Mouse (Mus musculus): ENCODE measurements around the gene Eif1ad.

Gene Eif1ad
- long read RNA-seq, experiment 1, transcript Eif1ad-201 (6 exons, 2,556 nt) = major isoform, 30 of 34 reads
- long read RNA-seq, experiment 1, partial matches to known transcripts = 2 of 34 reads
- long read RNA-seq, experiment 1, other reads (novel, unspliced or antisense) = 2 of 34 reads
- long read RNA-seq, experiment 2, transcript Eif1ad-201 (6 exons, 2,556 nt) = major isoform, 33 of 37 reads
- long read RNA-seq, experiment 2, partial matches to known transcripts = 2 of 37 reads
- long read RNA-seq, experiment 2, other reads (novel, unspliced or antisense) = 2 of 37 reads

GRCm38 (mm10) chr19:5366175-5367052 lies at the start of gene Eif1ad:
TSS of gene Eif1ad (plus strand) at chr19:5366741.
- intact Hi-C loops (cut with DNase I) = loop anchor here (2.0 to 10.0 kb wide), 2 partner anchors 22 to 488 kb away; partner anchors contain the start of gene Sart1

DNA sequence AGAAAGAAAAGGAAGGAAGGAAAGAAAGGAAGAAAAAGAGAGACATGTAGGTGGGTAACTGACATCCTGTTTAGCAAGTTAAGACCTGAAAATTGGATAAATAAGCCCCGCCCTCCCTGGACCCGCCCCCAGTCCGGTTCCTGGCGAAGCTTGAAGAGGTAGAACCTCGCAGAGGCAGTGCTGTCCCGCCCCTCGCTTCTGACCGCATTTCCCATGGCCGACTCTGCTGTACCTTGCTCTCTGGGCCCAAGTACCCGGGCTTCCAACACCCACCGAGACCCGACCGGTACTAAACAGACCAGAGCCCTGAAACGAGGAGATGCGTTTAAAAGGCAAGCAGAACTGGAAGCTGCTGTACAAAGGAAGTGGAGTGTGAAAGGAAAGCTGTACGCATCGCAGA lies 42.7 kb upstream of the Eif1ad start:
- intact Hi-C loops (cut with DNase I) = no loop called here

- intact Hi-C loops (cut with DNase I) = no loop called here
Observed at GRCm38 (mm10) chr19:5327970-5328369, 38.6 kb upstream of the Eif1ad start.

- intact Hi-C loops (cut with DNase I) = no loop called here
Observed at GRCm38 (mm10) chr19:5334741-5335140, 31.8 kb upstream of the Eif1ad start.

DNA sequence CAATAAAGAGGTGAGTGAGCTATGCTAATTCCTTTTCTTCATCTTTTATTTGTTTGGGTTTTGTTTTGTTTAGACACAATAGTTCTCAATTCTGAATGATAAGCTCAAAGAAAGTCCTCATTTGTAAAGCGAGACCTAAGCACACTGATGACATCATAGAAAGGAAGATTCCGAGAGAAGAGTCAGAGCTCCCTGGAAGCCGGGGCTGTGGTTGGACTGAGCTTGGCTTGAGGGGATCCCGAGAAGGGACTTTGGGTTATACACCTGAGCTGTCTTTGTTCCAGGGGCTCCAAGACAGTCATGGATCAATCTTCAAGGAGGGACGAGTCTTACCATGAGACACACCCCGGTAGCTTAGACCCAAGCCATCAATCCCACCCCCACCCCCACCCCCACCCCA lies 31.1 kb upstream of the Eif1ad start, which contains the start of gene Catsper1:
TSS of gene Catsper1 (plus strand) at position 301 of the 400 bp plus-strand sequence.
- intact Hi-C loops (cut with DNase I) = no loop called here

DNA sequence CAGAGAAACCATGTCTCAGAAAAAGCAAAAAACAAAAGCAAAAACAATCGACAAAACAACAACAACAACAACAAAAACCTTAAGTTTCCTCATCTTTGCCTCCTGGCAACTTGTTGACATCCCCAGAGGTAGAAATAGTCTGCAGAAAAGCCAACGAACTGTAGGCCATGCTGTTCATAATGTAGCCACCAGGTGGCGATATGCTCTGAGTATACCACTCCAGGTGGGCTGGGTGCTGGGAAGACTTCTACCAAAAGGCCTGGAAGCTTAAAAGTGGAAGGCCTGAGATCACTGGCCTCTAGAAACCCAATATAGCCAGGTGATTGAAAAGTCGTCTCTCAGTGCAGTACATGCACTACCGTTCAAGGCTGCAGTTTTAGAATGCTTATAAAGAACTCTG lies 28.6 kb upstream of the Eif1ad start:
- intact Hi-C loops (cut with DNase I) = no loop called here

DNA sequence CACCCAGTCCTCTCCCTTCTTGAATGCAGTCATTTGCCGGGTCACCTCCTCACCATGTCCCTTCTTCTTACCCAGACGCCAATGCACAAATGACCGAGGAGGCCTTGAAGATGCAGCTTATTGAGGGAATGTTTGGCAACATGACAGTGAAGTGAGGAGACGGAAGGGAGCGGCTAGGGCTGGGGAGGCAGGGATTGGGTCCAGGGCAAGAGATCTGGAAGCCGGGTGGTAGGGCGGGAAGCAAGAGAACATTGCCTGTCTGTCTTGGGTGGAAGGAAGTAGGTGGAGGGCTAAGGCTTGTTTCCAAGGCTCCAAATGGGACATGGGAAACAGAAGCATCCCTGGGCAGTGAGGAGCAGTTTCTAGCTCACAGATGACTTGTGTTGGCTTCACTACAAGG lies 25.2 kb upstream of the Eif1ad start:
- intact Hi-C loops (cut with DNase I) = no loop called here

- intact Hi-C loops (cut with DNase I) = loop anchor here (5.0 kb wide), 1 partner anchor 48 kb away; the partner anchor contains the start of genes Gal3st3 and Sf3b2
Observed at GRCm38 (mm10) chr19:5345297-5346131, 21.0 kb upstream of the Eif1ad start.

- intact Hi-C loops (cut with DNase I) = loop anchor here (5.0 kb wide), 1 partner anchor 51 kb away; the partner anchor contains the start of genes Gal3st3 and Sf3b2
Observed at GRCm38 (mm10) chr19:5348064-5348463, 18.5 kb upstream of the Eif1ad start.

- intact Hi-C loops (cut with DNase I) = loop anchor here (5.0 kb wide), 1 partner anchor 52 kb away; the partner anchor contains the start of genes Gal3st3 and Sf3b2
Observed at GRCm38 (mm10) chr19:5348526-5349501, 17.7 kb upstream of the Eif1ad start.

- intact Hi-C loops (cut with DNase I) = loop anchor here (5.0 kb wide), 1 partner anchor 52 kb away; the partner anchor contains the start of genes Gal3st3 and Sf3b2
Observed at GRCm38 (mm10) chr19:5349502-5349873, 17.1 kb upstream of the Eif1ad start, which contains the start of gene Cst6. TSS of gene Cst6 (minus strand) at chr19:5349574.

DNA sequence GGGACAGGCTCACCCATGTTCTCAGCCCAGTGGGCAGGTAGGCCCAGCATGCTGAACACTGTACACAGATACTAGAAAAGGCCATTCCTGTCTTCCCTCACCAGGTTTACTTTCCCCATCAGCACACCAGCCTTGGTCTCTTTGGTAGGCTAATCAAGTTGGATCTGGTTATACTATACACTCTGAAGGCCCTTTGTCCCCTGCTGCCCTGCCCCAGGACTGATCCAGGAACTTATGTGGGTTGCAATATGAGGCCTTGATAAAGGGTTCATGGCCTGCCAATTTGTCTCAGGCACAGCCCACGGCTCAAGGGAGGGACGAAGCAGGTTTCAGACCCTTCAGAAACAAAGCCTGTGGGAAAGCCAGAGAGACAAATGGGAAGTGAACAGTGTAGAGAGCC lies 12.9 kb upstream of the Eif1ad start:
- intact Hi-C loops (cut with DNase I) = no loop called here

DNA sequence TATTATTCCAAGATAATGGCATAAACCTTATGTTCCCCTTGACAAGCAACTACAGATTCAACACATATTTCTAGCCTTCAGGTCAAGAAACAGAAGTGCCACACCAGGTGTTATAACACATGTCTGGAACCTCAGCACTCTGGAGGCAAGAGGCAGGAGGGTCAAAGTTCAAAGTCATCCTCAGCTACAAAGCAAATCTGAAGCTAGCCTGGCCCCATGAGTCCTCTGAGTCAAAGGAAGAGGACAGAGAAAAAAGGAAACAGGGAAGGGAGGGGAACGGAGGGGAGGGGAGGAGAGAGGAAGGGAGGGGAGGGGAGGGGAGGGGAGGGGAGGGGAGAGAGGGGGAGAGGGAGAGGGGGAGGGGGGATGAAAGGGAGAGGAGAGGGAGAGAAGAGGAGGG lies 10.5 kb upstream of the Eif1ad start:
- intact Hi-C loops (cut with DNase I) = no loop called here

GRCm38 (mm10) chr19:5362186-5362585 lies 4.4 kb upstream of the Eif1ad start:
- intact Hi-C loops (cut with DNase I) = loop anchor here (10.0 kb wide), 1 partner anchor 493 kb away; no protein-coding TSS in a partner anchor

DNA sequence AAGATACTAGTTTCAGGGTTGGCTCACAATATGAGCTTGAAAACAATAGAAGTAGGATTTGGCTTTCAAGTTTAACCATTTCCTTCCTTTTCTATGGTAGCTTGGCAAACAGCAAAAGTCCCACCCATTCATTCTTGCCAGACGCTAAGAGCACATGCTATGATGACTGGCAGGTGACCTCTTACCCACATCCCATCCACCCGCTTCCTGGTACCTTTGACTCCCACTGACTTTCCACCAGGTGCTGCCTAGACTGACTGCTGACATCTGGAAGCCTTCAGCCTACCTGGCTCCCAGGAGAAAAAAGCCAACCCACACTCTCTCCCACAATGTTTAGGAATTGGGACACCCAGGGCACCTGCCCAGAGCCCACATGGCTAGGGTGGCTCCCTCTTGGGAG lies 2.4 kb upstream of the Eif1ad start:
- intact Hi-C loops (cut with DNase I) = loop anchor here (10.0 kb wide), 1 partner anchor 491 kb away; no protein-coding TSS in a partner anchor

DNA sequence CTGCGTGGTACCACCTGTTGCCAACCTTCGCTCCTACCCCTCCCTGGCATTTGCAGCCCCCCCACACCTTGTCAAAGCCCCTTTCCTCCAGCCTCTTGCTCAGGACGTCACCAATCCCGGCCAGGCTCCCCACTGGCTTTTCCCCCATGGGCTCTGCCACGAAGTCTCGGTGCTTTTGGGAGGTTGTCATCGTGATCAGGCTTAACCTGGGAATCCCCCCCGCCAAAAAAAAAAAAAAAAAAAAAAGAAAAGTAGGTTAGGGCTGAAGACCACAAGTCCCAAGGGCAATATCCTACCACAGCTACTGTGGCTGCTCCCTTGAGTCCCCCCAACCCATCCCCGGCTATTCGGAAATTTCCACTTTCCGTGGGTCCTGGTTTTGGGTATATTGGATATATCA lies 790 bp upstream of the Eif1ad start:
- intact Hi-C loops (cut with DNase I) = loop anchor here (2.0 to 10.0 kb wide), 2 partner anchors 23 to 489 kb away; partner anchors contain the start of gene Sart1

GRCm38 (mm10) chr19:5367053-5367359 lies 465 bp downstream of the Eif1ad start, which contains the start of gene Banf1:
TSS of gene Banf1 (minus strand) at chr19:5367168.
- intact Hi-C loops (cut with DNase I) = loop anchor here (2.0 to 10.0 kb wide), 2 partner anchors 22 to 488 kb away; partner anchors contain the start of gene Sart1

- intact Hi-C loops (cut with DNase I) = loop anchor here (2.0 to 10.0 kb wide), 2 partner anchors 21 to 487 kb away; partner anchors contain the start of gene Sart1
Observed at GRCm38 (mm10) chr19:5367455-5367854, 914 bp downstream of the Eif1ad start.

GRCm38 (mm10) chr19:5370932-5371331 lies 4.4 kb downstream of the Eif1ad start:
- intact Hi-C loops (cut with DNase I) = no loop called here

All from adrenal gland (tissue).